Mouse (Mus musculus) kidney, embryonic 15.5 days (tissue): ENCODE measurements around the gene Dcxr. TPM values are rescaled to one million over a fixed set of nuclear protein-coding genes. Genes with fewer than 3 reads are reported as not detected.

ENCODE experiments used
- ATAC-seq: fragments of 200-750 bp; cut with Nextera tagmentation; replicated peaks from 2 replicates; pipeline ENCODE4 v1.8.0; 2017; ENCODE audit warnings: moderate TSS enrichment; ENCODE audit not compliant: low FRiP score
- H3K27ac ChIP-seq: fragments of 300-500 bp; sonication (generic); 2 replicates; pipeline ENCODE4 v1.5.1; 2015; ENCODE audit warnings: mild to moderate bottlenecking, inconsistent platforms
- H3K27me3 ChIP-seq: fragments of 300-500 bp; sonication (generic); 2 replicates; pipeline ENCODE4 v1.6.1; 2015; ENCODE audit warnings: inconsistent platforms
- H3K36me3 ChIP-seq: fragments of 300-500 bp; sonication (generic); 2 replicates; pipeline ENCODE4 v1.6.1; 2015; ENCODE audit warnings: inconsistent platforms
- H3K4me1 ChIP-seq: fragments of 300-500 bp; sonication (generic); 2 replicates; pipeline ENCODE4 v1.6.1; 2015; ENCODE audit warnings: inconsistent platforms
- H3K4me2 ChIP-seq: fragments of 300-500 bp; sonication (generic); 2 replicates; pipeline ENCODE4 v1.6.1; 2015; ENCODE audit warnings: moderate library complexity, mild to moderate bottlenecking, inconsistent platforms
- H3K4me3 ChIP-seq: fragments of 300-500 bp; sonication (generic); replicated peaks from 2 replicates; pipeline ENCODE4 v1.5.1; 2015; ENCODE audit warnings: mild to moderate bottlenecking, inconsistent platforms
- H3K9ac ChIP-seq: fragments of 300-500 bp; sonication (generic); 2 replicates; pipeline ENCODE4 v1.6.1; 2015; ENCODE audit warnings: mild to moderate bottlenecking, inconsistent platforms
- H3K9me3 ChIP-seq: fragments of 300-500 bp; sonication (generic); replicated peaks from 2 replicates; pipeline ENCODE4 v1.6.1; 2016; ENCODE audit warnings: inconsistent platforms
- WGBS: fragments of 180-500 bp; shearing (Covaris S2); methylation state at CpG from one replicate; pipeline ENCODE4 v1.1.7; 2015; ENCODE audit warnings: mixed read lengths; 5-methylcytosine and 5-hydroxymethylcytosine counted together
- polyA plus RNA-seq: library from polyadenylated mRNA; unstranded; fragments of >200 nt; fragmentation: Nextera tagmentation; extraction: Ambion mirVana; gene quantifications from 2 replicates; pipeline ENCODE4 v1.2.1, GENCODE M21; 2015

Dcxr gene
- polyA plus RNA-seq, 1 experiment from 2014 or later = 32.1 TPM

DNA sequence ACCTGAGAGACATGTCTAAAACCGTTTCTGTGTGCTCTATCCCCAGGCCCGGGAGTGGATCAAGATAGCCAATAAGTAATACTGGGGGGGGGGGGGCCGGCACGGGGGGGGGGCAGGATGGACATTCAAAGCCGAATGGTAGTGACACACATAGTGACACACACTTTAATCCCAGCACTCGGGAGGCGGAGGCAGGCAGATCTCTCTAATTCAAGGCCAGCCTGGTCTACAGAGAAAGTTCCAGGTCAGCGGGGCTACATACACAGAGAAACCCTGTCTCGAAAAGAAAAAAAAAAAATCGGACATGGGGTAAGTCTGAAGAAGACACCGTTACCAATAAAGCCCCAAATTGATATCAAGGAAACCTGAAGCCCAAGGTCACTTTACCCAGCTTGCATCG, 483 bp upstream of the Dcxr start:
- WGBS = 57% methylated on average over 12 of the region's 12 CpGs
- no peak overlapping the region for H3K4me3 ChIP-seq
- no peak overlapping the region for H3K27ac ChIP-seq
- H3K4me1 ChIP-seq = peaks cover 22% of the 10 kb centered on the region
- H3K9ac ChIP-seq = no peak overlapping the region
- 0 out of 2 replicates have a peak, but pooled peaks cover 7% of the 10 kb centered on the region for H3K36me3 ChIP-seq
- peak overlapping the region; percentile 95 for H3K4me2 ChIP-seq
- H3K9me3 ChIP-seq = no peaks in the 10 kb centered on the region
- ATAC-seq = no peak
- peaks cover 7% of the 10 kb centered on the region; the same call in 1 of the 2 replicates for H3K27me3 ChIP-seq

GRCm38 (mm10) chr11:120726243-120727168, 575 bp downstream of the Dcxr start:
- peak overlapping the region; percentile 62 for H3K27ac ChIP-seq
- H3K4me1 ChIP-seq = peaks cover 29% of the 10 kb centered on the region
- WGBS = 19% methylated on average over 36 of the region's 36 CpGs

DNA sequence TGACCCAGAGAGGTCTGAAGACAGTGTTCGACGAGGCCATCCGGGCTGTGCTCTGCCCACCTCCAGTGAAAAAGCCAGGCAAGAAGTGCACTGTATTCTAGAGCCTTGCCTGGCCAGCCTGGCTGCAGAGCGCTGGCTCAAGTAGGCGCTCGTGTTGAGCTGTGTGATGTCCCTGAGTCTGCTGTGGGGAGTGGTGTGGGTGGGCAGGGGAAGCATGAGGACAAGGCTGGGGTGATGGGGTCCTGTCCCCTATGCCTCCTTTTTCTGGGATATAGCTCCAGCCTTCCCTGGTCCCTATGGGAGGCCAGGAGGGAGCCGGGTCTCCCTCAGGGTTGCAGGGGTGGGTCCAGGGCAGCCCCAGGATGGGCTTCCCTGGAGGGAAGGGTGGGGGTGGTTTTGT, 3.6 kb downstream of the Dcxr start:
- no peak overlapping the region for H3K4me3 ChIP-seq
- peaks cover 39% of the 10 kb centered on the region for H3K4me1 ChIP-seq
- no peak overlapping the region for H3K4me2 ChIP-seq
- 87% methylated on average over 7 of the region's 7 CpGs for WGBS
- H3K27me3 ChIP-seq = peaks cover 7% of the 10 kb centered on the region
- no peaks in the 10 kb centered on the region for H3K9me3 ChIP-seq
- ATAC-seq = no peak
- H3K27ac ChIP-seq = no peak overlapping the region
- H3K36me3 ChIP-seq = peaks cover 21% of the 10 kb centered on the region
- no peak overlapping the region for H3K9ac ChIP-seq

More at GRCm38 (mm10) chr11:120726243-120727168, 575 bp downstream of the Dcxr start:
- Histone ChIP-seq H3K9ac (peak overlapping the region; percentile 55), H3K4me2 (peak overlapping the region; percentile 95), H3K27me3 (peaks cover 10% of the 10 kb centered on the region), H3K4me3 (peak overlapping the region; percentile 69), H3K36me3 (0 out of 2 replicates have a peak, but pooled peaks cover 7% of the 10 kb centered on the region), H3K9me3 (no peaks in the 10 kb centered on the region)
- peak; percentile 32 for ATAC-seq

DNA sequence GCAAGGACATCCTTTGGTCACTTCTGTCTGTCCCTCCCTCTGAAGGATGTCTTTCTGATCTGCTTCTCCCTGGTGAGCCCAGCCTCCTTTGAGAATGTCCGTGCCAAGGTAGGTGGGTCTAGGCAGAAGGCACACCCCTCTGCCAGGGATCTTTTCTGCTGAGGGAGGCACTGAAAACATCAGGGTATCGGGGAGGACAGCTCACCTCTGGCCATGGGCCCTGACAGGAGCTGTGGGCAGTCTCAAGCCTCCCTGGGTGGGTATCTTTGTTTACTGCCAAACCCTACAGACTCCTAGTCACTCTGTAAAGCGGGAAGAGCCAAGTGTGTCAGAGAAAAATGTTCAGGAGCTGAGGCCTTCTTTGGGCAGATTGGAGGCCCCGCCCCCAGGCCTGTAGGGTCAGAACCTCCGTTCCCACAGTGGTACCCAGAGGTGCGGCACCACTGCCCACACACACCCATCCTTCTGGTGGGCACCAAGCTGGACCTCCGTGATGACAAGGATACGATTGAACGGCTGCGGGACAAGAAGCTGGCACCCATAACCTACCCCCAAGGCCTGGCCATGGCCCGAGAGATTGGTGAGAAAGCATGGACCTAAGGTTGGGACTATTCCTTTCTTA, 4.2 kb downstream of the Dcxr start:
- peaks cover 27% of the 10 kb centered on the region for H3K36me3 ChIP-seq
- no peak for ATAC-seq
- H3K4me3 ChIP-seq = no peak overlapping the region
- peaks cover 7% of the 10 kb centered on the region for H3K27me3 ChIP-seq
- no peaks in the 10 kb centered on the region for H3K9me3 ChIP-seq
- H3K9ac ChIP-seq = no peak overlapping the region
- WGBS = 91% methylated on average over 11 of the region's 11 CpGs
- no peak overlapping the region for H3K27ac ChIP-seq
- peaks cover 39% of the 10 kb centered on the region for H3K4me1 ChIP-seq
- peak overlapping the region; percentile 100 for H3K4me2 ChIP-seq

DNA sequence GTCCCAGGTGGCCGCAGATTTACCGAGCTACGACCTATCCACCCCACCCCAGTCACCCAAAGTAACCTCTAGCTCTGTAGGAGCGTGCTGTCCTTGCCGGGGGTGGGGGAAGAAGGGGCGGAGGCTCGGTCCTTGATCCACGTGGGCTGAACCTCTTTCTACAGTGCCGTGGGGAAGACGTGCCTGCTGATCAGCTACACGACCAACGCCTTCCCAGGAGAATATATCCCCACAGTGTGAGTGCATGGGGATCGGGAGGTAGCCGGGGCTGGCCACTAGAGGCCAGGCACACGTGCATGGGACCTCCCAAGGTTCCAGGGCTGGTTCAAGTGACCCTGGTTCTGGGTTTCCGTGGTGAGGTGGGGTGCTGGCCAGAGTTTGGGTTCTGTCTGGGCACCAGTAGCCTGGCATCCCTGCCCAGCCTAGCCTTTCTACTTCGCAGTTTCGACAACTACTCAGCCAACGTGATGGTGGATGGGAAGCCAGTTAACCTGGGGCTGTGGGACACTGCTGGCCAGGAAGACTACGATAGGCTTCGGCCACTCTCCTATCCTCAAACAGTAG, 4.9 kb downstream of the Dcxr start:
- no peak for ATAC-seq
- peaks cover 7% of the 10 kb centered on the region for H3K27me3 ChIP-seq
- 23% methylated on average over 21 of the region's 21 CpGs for WGBS
- H3K9me3 ChIP-seq = no peaks in the 10 kb centered on the region
- H3K27ac ChIP-seq = no peak overlapping the region
- peak overlapping the region; percentile 100 for H3K4me2 ChIP-seq
- H3K9ac ChIP-seq = peak overlapping the region; percentile 72
- peaks cover 39% of the 10 kb centered on the region for H3K4me1 ChIP-seq
- peak overlapping the region; percentile 61 for H3K4me3 ChIP-seq
- H3K36me3 ChIP-seq = peaks cover 35% of the 10 kb centered on the region

GRCm38 (mm10) chr11:120721124-120722066, 5.7 kb downstream of the Dcxr start, which contains the start of gene Rac3:
TSS of gene Rac3 (plus strand) at chr11:120721470.
- Histone ChIP-seq H3K4me3 (peak within 1 kb of the TSS; percentile 61), H3K27me3 (peaks cover 7% of the 10 kb centered on the region), H3K9ac (peak within 1 kb of the TSS; percentile 72), H3K4me2 (peak within 1 kb of the TSS; percentile 100), H3K27ac (0 out of 2 replicates have a peak within 1 kb of the TSS, but pooled peaks have one; percentile 10), H3K36me3 (peaks cover 42% of the 10 kb centered on the region), H3K4me1 (peaks cover 32% of the 10 kb centered on the region), H3K9me3 (no peaks in the 10 kb centered on the region)
- peak; percentile 73 for ATAC-seq
- WGBS = under 1% methylated on average over 90 of the region's 90 CpGs

- ATAC-seq = peak; percentile 4; the same call in 1 of the 2 replicates
- peaks cover 51% of the 10 kb centered on the region for H3K36me3 ChIP-seq
- peaks cover 7% of the 10 kb centered on the region for H3K27me3 ChIP-seq
- H3K4me2 ChIP-seq = peak overlapping the region; percentile 100
- H3K4me1 ChIP-seq = peaks cover 30% of the 10 kb centered on the region
- H3K9me3 ChIP-seq = no peaks in the 10 kb centered on the region
- peak overlapping the region; percentile 61 for H3K4me3 ChIP-seq
- H3K27ac ChIP-seq = no peak overlapping the region
- 12% methylated on average over 17 of the region's 17 CpGs for WGBS
- H3K9ac ChIP-seq = peak overlapping the region; percentile 72; the same call in 1 of the 2 replicates
Measured at GRCm38 (mm10) chr11:120720450-120720849, 6.6 kb downstream of the Dcxr start.

DNA sequence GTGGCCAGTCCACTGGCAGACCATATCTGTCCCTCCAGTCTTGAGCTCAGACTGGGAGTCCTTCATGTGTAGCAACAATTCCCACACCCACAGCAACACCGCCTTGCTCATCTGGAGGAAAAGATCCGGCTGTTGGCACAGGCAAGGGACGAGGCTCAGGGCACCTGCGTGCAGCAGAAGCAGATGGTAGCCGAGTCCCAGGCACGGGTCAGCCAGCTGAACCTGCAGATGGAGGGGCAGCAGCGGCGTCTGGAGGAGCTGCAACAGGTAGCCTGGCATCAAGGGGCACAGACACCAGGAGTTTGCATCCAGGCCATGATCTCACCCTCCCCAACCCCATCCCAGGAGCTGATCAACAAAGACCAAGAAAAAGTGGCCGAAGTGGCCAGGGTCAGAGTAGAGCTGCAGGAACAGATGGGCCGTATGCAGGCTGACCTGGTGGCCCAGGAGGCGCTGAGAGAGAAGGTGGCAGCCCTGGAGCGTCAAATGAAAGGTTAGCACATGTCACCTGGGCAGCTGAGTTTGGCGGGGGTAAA, 7.2 kb downstream of the Dcxr start:
- no peak for ATAC-seq
- H3K9me3 ChIP-seq = no peaks in the 10 kb centered on the region
- WGBS = 87% methylated on average over 13 of the region's 13 CpGs
- H3K4me3 ChIP-seq = no peak overlapping the region
- H3K36me3 ChIP-seq = peaks cover 48% of the 10 kb centered on the region
- H3K4me1 ChIP-seq = peaks cover 35% of the 10 kb centered on the region
- peaks cover 7% of the 10 kb centered on the region for H3K27me3 ChIP-seq
- no peak overlapping the region for H3K9ac ChIP-seq
- H3K27ac ChIP-seq = no peak overlapping the region
- H3K4me2 ChIP-seq = no peak overlapping the region

DNA sequence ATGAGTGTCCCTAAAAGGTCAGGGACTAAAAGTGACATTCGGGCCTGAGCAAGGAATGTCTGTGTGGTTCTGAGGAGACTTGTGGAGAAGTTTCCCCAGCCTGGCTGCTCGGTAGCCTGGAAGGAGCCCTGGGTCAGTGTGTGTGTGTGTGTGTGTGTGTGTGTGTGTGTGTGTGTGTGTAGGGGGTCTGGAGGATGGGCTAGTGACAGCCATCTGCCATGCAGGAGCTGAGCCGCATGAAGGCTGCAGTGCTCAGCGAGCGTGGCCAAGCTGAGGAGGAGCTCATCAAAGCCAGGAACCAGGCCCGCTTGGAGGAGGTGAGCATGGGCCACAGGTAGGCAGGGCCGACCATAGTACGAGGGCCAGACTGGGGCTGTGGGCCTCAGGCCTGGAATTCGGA, 7.8 kb downstream of the Dcxr start:
- Histone ChIP-seq H3K27ac (no peak overlapping the region), H3K9ac (no peak overlapping the region), H3K4me1 (peaks cover 42% of the 10 kb centered on the region), H3K36me3 (peaks cover 47% of the 10 kb centered on the region), H3K4me3 (no peak overlapping the region), H3K27me3 (peaks cover 7% of the 10 kb centered on the region), H3K4me2 (no peak overlapping the region), H3K9me3 (no peaks in the 10 kb centered on the region)
- no peak for ATAC-seq
- 87% methylated on average over 9 of the region's 9 CpGs for WGBS

DNA sequence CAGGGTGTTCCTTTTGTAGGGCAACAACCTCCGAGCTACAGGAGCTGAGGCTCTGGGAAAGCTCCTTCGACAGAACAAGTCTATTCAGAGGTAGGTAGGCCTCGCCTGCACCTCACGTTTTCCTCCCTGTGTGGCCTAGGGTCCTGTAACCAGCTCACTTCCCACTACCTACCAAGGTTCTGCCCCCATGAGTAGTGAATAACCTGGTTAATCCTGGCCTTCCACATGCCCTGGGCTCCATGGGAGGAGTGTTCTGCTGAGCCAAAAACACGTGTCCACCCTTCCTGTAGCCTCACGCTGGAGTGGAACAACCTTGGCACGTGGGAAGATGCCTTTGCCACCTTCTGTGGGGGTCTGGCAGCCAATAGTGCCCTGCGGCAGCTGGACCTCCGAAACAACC, 11.9 kb downstream of the Dcxr start:
- H3K36me3 ChIP-seq = peaks cover 57% of the 10 kb centered on the region
- H3K4me1 ChIP-seq = peaks cover 45% of the 10 kb centered on the region
- WGBS = 90% methylated on average over 9 of the region's 9 CpGs
- no peak for ATAC-seq
- H3K4me3 ChIP-seq = no peak overlapping the region
- no peak overlapping the region for H3K27ac ChIP-seq
- H3K27me3 ChIP-seq = no peaks in the 10 kb centered on the region
- H3K9ac ChIP-seq = peak overlapping the region; percentile 67; the same call in 1 of the 2 replicates
- no peaks in the 10 kb centered on the region for H3K9me3 ChIP-seq
- peak overlapping the region; percentile 100; the same call in 1 of the 2 replicates for H3K4me2 ChIP-seq

DNA sequence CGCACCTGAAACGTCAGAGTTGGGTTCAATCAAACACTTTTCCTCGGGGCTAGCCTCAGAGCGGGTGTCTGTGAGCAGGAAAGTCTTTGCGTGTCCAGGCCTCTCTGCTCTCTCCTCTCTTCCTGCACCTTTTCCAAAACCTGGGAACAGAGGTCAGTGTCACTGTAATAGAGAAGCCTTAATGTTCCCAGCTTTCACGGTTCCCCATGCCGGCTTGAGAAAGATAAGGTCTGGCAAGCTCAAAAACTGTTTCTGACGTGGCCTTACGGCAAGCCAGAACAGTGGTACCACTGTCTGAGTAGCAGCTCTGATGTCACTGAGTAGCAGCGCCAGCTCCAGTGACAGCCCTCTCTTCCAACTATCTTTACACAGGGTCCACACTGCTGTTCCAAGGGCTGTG, 12.5 kb downstream of the Dcxr start:
- H3K4me2 ChIP-seq = peak overlapping the region; percentile 100
- H3K36me3 ChIP-seq = peaks cover 58% of the 10 kb centered on the region
- H3K9me3 ChIP-seq = no peaks in the 10 kb centered on the region
- H3K4me3 ChIP-seq = peak overlapping the region; percentile 69
- no peak overlapping the region for H3K27ac ChIP-seq
- H3K4me1 ChIP-seq = peaks cover 49% of the 10 kb centered on the region
- H3K27me3 ChIP-seq = no peaks in the 10 kb centered on the region
- no peak for ATAC-seq
- peak overlapping the region; percentile 67 for H3K9ac ChIP-seq
- 41% methylated on average over 10 of the region's 10 CpGs for WGBS
